Mouse (Mus musculus) lung, postnatal 0 days (tissue): ENCODE results near the gene Gm15217.

Source experiments
- CTCF ChIP-seq: IDR thresholded peaks from 2 replicates; pipeline ENCODE4 v1.5.1; 2016; ENCODE audit warnings: antibody characterized with exemption, mild to moderate bottlenecking
- EP300 ChIP-seq: IDR thresholded peaks from 2 replicates; pipeline ENCODE4 v1.6.1; 2016; ENCODE audit warnings: antibody characterized with exemption, mild to moderate bottlenecking, control low read depth

- TF ChIP-seq CTCF (peak; percentile 41), EP300 (no peak)
Measured at GRCm38 (mm10) chr14:46398091-46398695, 19.0 kb downstream of the Gm15217 start.
